Mouse (Mus musculus) megakaryocyte progenitor cell, adult 5-6 weeks (primary cell): ENCODE measurements around the gene Prkci. TPM values are rescaled to one million over a fixed set of nuclear protein-coding genes. Genes with fewer than 3 reads are reported as not detected.

Source experiments
- total RNA-seq, 2 experiments: library from RNA; stranded (forward) in 1 of 2; stranded (reverse) in 1 of 2; fragments of 157-497, 149-512 nt in 1 of 2; fragments of 200-1000 nt in 1 of 2; gene quantifications; 2 replicates each; pipeline versions ENCODE4 v1.2.3 to v1.2.4; 2015 to 2017

Prkci gene
- total RNA-seq, 2 experiments from 2014 or later = 18.9 to 20.1 TPM

Other genes with a start within 250 kb of the Prkci start
- gene Samd7, start 249.5 kb upstream of the Prkci start, total RNA-seq (2015) = not detected in 2 replicates
- gene Samd7, start 249.5 kb upstream of the Prkci start, total RNA-seq (2017) = not detected in 2 replicates
- 90.6 and 93.2 TPM in 2 replicates for gene Sec62, start 202.9 kb upstream of the Prkci start, total RNA-seq (2015)
- 66.4 and 100 TPM in 2 replicates for gene Sec62, start 202.9 kb upstream of the Prkci start, total RNA-seq (2017)
- gene Gpr160, start 139.8 kb upstream of the Prkci start, total RNA-seq (2015) = 98.0 and 103 TPM in 2 replicates
- 50.3 and 70.8 TPM in 2 replicates for gene Gpr160, start 139.8 kb upstream of the Prkci start, total RNA-seq (2017)
- 24.0 and 26.8 TPM in 2 replicates for gene Phc3, start 26.3 kb upstream of the Prkci start, total RNA-seq (2015)
- 10.4 and 13.7 TPM in 2 replicates for gene Phc3, start 26.3 kb upstream of the Prkci start, total RNA-seq (2017)
- 5.9 and 6.7 TPM in 2 replicates for gene Skil, start 99.3 kb downstream of the Prkci start, total RNA-seq (2015)
- gene Skil, start 99.3 kb downstream of the Prkci start, total RNA-seq (2017) = 13.2 and 15.9 TPM in 2 replicates
- gene Cldn11, start 154.2 kb downstream of the Prkci start, total RNA-seq (2015) = not detected in 2 replicates
- gene Cldn11, start 154.2 kb downstream of the Prkci start, total RNA-seq (2017) = not detected in 2 replicates